Mouse (Mus musculus) ES-E14 (cell line): ENCODE results near the gene Serbp1. TPM values are rescaled to one million over a fixed set of nuclear protein-coding genes. Genes with fewer than 3 reads are reported as not detected.

Source experiments
- DNase-seq: peaks from one replicate; pipeline ENCODE4 v3.0.0-alpha.2; 2013; ENCODE audit warnings: low read depth, low spot score
- H3K27ac ChIP-seq: 2 replicates; pipeline ENCODE4 v1.5.1; 2012; ENCODE audit warnings: low read depth, mild to moderate bottlenecking, low read length, moderate library complexity, mixed read lengths; ENCODE audit not compliant: poor library complexity, insufficient read depth, severe bottlenecking
- H3K36me3 ChIP-seq: 2 replicates; pipeline ENCODE4 v1.6.1; 2012; ENCODE audit warnings: mild to moderate bottlenecking, low read length, moderate library complexity, mixed read lengths; ENCODE audit not compliant: control insufficient read depth, poor library complexity, insufficient read depth, severe bottlenecking
- H3K4me1 ChIP-seq, 2 experiments: fragments of 150-350 bp in 1 of 2; sonication (generic) in 1 of 2; 2 replicates each; pipeline ENCODE4 v1.6.1; 2012; ENCODE audit warnings: low read length in 2 of 2, mild to moderate bottlenecking in 1 of 2, mixed read lengths in 1 of 2; ENCODE audit not compliant: control insufficient read depth in 2 of 2, insufficient read depth in 2 of 2, poor library complexity in 1 of 2
- H3K4me3 ChIP-seq, 2 experiments: fragments of 150-350 bp in 1 of 2; sonication (generic) in 1 of 2; 2 replicates each; pipeline ENCODE4 v1.5.1; 2012; ENCODE audit warnings: low read length in 2 of 2, low read depth in 1 of 2, mild to moderate bottlenecking in 1 of 2, mixed read lengths in 1 of 2; ENCODE audit not compliant: insufficient read depth in 1 of 2, poor library complexity in 1 of 2, severe bottlenecking in 1 of 2
- H3K9ac ChIP-seq: 2 replicates; pipeline ENCODE4 v1.6.1; 2012; ENCODE audit warnings: low read depth, mild to moderate bottlenecking, low read length, mixed read lengths; ENCODE audit not compliant: poor library complexity, insufficient read depth, severe bottlenecking
- H3K9me3 ChIP-seq: fragments of 150-350 bp; sonication (generic); 2 replicates; pipeline ENCODE4 v1.6.1; 2012; ENCODE audit warnings: low read depth, mild to moderate bottlenecking, low read length; ENCODE audit not compliant: control insufficient read depth, insufficient read depth
- CHD2 ChIP-seq: IDR thresholded peaks from 2 replicates; pipeline ENCODE4 v1.6.1; 2014; ENCODE audit warnings: mild to moderate bottlenecking, low read depth, low read length, inconsistent platforms
- HCFC1 ChIP-seq: IDR thresholded peaks from 2 replicates; pipeline ENCODE4 v1.6.1; 2012; ENCODE audit warnings: low read length, inconsistent platforms, borderline replicate concordance; ENCODE audit not compliant: insufficient read depth
- MAFK ChIP-seq: IDR thresholded peaks from 2 replicates; pipeline ENCODE4 v1.6.1; 2014; ENCODE audit warnings: mild to moderate bottlenecking, low read depth, low read length, inconsistent platforms; ENCODE audit not compliant: insufficient read depth
- ZC3H11A ChIP-seq: IDR thresholded peaks from 2 replicates; pipeline ENCODE4 v1.6.1; 2012; ENCODE audit warnings: low read depth, mild to moderate bottlenecking, inconsistent platforms, low read length, borderline replicate concordance
- ZNF384 ChIP-seq: IDR thresholded peaks from 2 replicates; pipeline ENCODE4 v1.6.1; 2012; ENCODE audit warnings: low read depth, low read length, inconsistent platforms
- in situ Hi-C, 2 experiments: fragments of 600-800 bp; cut with MboI; formaldehyde crosslinking; loops; one replicate each; pipeline ENCODE4 v1.15.1; 2025; ENCODE audit warnings: low sequenced_read_pairs in 2 of 2, inconsistent platforms in 1 of 2; ENCODE audit not compliant: unreplicated experiment in 2 of 2
- total RNA-seq: library from RNA; depleted of rRNA; stranded (reverse); fragments of 300-350 nt; gene quantifications from 2 replicates; pipeline ENCODE4 v1.2.3, GENCODE M21; 2012

Serbp1 gene
- total RNA-seq, 1 experiment = 1,032 TPM

- no peak overlapping the region; the same call in 1 of the 2 replicates for H3K9ac ChIP-seq
- H3K4me3 ChIP-seq = no peak overlapping the region
- no peak overlapping the region for H3K27ac ChIP-seq
- no peak for DNase-seq
- no peak for TF ChIP-seq CHD2
- no peak for TF ChIP-seq ZNF384
- TF ChIP-seq HCFC1 = no peak
- no peak for TF ChIP-seq MAFK
- no peak for TF ChIP-seq ZC3H11A
- H3K4me1 ChIP-seq = peaks cover 10 to 11% of the 10 kb centered on the region in 2 experiments; a peak in 2 of 4 replicates
- no peaks in the 10 kb centered on the region for H3K9me3 ChIP-seq
- H3K36me3 ChIP-seq = peaks cover 2% of the 10 kb centered on the region; the same call in 1 of the 2 replicates
- in situ Hi-C loops = no loop called here
Observed at GRCm38 (mm10) chr6:67244451-67244850, 6.5 kb downstream of the Serbp1 start.

- no peak for DNase-seq
- peaks cover 6% of the 10 kb centered on the region for H3K36me3 ChIP-seq
- H3K27ac ChIP-seq = no peak overlapping the region
- no peaks in the 10 kb centered on the region for H3K9me3 ChIP-seq
- H3K4me3 ChIP-seq = no peak overlapping the region
- H3K9ac ChIP-seq = no peak overlapping the region
- H3K4me1 ChIP-seq = peaks cover 4 to 5% of the 10 kb centered on the region in 2 experiments; a peak in 1 of 4 replicates
- TF ChIP-seq ZNF384 = no peak
- no peak for TF ChIP-seq HCFC1
- no peak for TF ChIP-seq CHD2
- TF ChIP-seq MAFK = no peak
- in situ Hi-C loops = no loop called here
Observed at GRCm38 (mm10) chr6:67251095-67251494, 13.1 kb downstream of the Serbp1 start.

- no peak overlapping the region for H3K9ac ChIP-seq
- H3K4me1 ChIP-seq = no peaks in the 10 kb centered on the region
- no peak overlapping the region for H3K27ac ChIP-seq
- in situ Hi-C loops = no loop called here
- TF ChIP-seq ZC3H11A (no peak), CHD2 (no peak), ZNF384 (no peak), MAFK (no peak)
- H3K4me3 ChIP-seq = no peak overlapping the region
- DNase-seq = no peak
- H3K36me3 ChIP-seq = peaks cover 8% of the 10 kb centered on the region
- H3K9me3 ChIP-seq = no peaks in the 10 kb centered on the region
Observed at GRCm38 (mm10) chr6:67264935-67265334, 27.0 kb downstream of the Serbp1 start.

GRCm38 (mm10) chr6:67266159-67266657 lies 28.2 kb downstream of the Serbp1 start:
- in situ Hi-C loops = no loop called here
- Histone ChIP-seq H3K9ac (peak overlapping the region; percentile 80), H3K36me3 (peaks cover 8% of the 10 kb centered on the region), H3K9me3 (no peaks in the 10 kb centered on the region), H3K4me1 (no peaks in the 10 kb centered on the region; a peak in 1 of 4 replicates), H3K27ac (peak overlapping the region; percentile 95), H3K4me3 (peak overlapping the region; percentile 74 to 79)
- TF ChIP-seq ZNF384 = 0 out of 2 replicates have a peak, but pooled peaks have one; percentile 1
- TF ChIP-seq MAFK = no peak
- TF ChIP-seq CHD2 = 0 out of 2 replicates have a peak, but pooled peaks have one; percentile 7
- DNase-seq = no peak
